Mouse (Mus musculus): Measurements from ENCODE around the gene Olfr221. TPM values are rescaled to one million over a fixed set of nuclear protein-coding genes. Genes with fewer than 3 reads are reported as not detected.

Olfr221 gene
- polyA plus RNA-seq, 1 experiment from 2014 or later = not detected

- peak overlapping the region; percentile 76; the same call in 1 of the 2 replicates for H3K27ac ChIP-seq (replicated peaks; ENCODE audit: low read depth, low read length)
- 50% methylated on average over 3 of the region's 3 CpGs for WGBS
- no peak for ATAC-seq (replicated peaks; ENCODE audit: insufficient number of reproducible peaks, low FRiP score, low TSS enrichment, low read depth)
- H3K27me3 ChIP-seq (ENCODE audit: control insufficient read depth, insufficient read depth, low read length) = no peaks in the 10 kb centered on the region
- H3K4me3 ChIP-seq (ENCODE audit: low read depth, low read length) = peak overlapping the region; percentile 23; the same call in 1 of the 2 replicates
- H3K9ac ChIP-seq (replicated peaks; ENCODE audit: low read length) = no peak overlapping the region
- H3K9me3 ChIP-seq (replicated peaks; ENCODE audit: control insufficient read depth, low read length) = no peaks in the 10 kb centered on the region
- H3K4me1 ChIP-seq (ENCODE audit: control insufficient read depth, insufficient read depth, low read length) = 0 out of 2 replicates have a peak, but pooled peaks cover 3% of the 10 kb centered on the region
- DNase-seq (ENCODE audit: low spot score) = no peak
- H3K4me2 ChIP-seq (ENCODE audit: low read depth, low read length) = peak overlapping the region; percentile 49
- H3K36me3 ChIP-seq (replicated peaks; ENCODE audit: control insufficient read depth, insufficient read depth, low read depth, low read length) = no peaks in the 10 kb centered on the region
Observed at GRCm38 (mm10) chr14:52022244-52022708, 20.0 kb downstream of the Olfr221 start.

- Histone ChIP-seq H3K27ac (replicated peaks; ENCODE audit: low read depth, low read length) (no peak overlapping the region), H3K36me3 (replicated peaks; ENCODE audit: control insufficient read depth, insufficient read depth, low read depth, low read length) (no peaks in the 10 kb centered on the region; the same call in 1 of the 2 replicates), H3K27me3 (ENCODE audit: control insufficient read depth, insufficient read depth, low read length) (no peaks in the 10 kb centered on the region), H3K4me2 (ENCODE audit: low read depth, low read length) (no peak overlapping the region), H3K4me3 (ENCODE audit: low read depth, low read length) (no peak overlapping the region), H3K9me3 (replicated peaks; ENCODE audit: control insufficient read depth, low read length) (no peaks in the 10 kb centered on the region), H3K4me1 (ENCODE audit: control insufficient read depth, insufficient read depth, low read length) (0 out of 2 replicates have a peak, but pooled peaks cover 3% of the 10 kb centered on the region), H3K9ac (replicated peaks; ENCODE audit: low read length) (no peak overlapping the region)
- WGBS = 92% methylated on average over 8 of the region's 8 CpGs
- ATAC-seq (replicated peaks; ENCODE audit: insufficient number of reproducible peaks, low FRiP score, low TSS enrichment, low read depth) (no peak), DNase-seq (ENCODE audit: low spot score) (no peak)
Observed at GRCm38 (mm10) chr14:52021568-52022212, 20.6 kb downstream of the Olfr221 start.

- no peak for DNase-seq (ENCODE audit: low spot score)
- WGBS = 82% methylated on average over 4 of the region's 4 CpGs
- no peaks in the 10 kb centered on the region for H3K27me3 ChIP-seq (ENCODE audit: control insufficient read depth, insufficient read depth, low read length)
- H3K36me3 ChIP-seq (replicated peaks; ENCODE audit: control insufficient read depth, insufficient read depth, low read depth, low read length) = no peaks in the 10 kb centered on the region; the same call in 1 of the 2 replicates
- H3K4me3 ChIP-seq (ENCODE audit: low read depth, low read length) = no peak overlapping the region
- H3K9ac ChIP-seq (replicated peaks; ENCODE audit: low read length) = no peak overlapping the region
- H3K27ac ChIP-seq (replicated peaks; ENCODE audit: low read depth, low read length) = no peak overlapping the region
- H3K4me1 ChIP-seq (ENCODE audit: control insufficient read depth, insufficient read depth, low read length) = 0 out of 2 replicates have a peak, but pooled peaks cover 3% of the 10 kb centered on the region
- ATAC-seq (replicated peaks; ENCODE audit: insufficient number of reproducible peaks, low FRiP score, low TSS enrichment, low read depth) = no peak
- H3K4me2 ChIP-seq (ENCODE audit: low read depth, low read length) = peak overlapping the region; percentile 78; the same call in 1 of the 2 replicates
- no peaks in the 10 kb centered on the region for H3K9me3 ChIP-seq (replicated peaks; ENCODE audit: control insufficient read depth, low read length)
Observed at GRCm38 (mm10) chr14:52021138-52021529, 21.1 kb downstream of the Olfr221 start.

GRCm38 (mm10) chr14:52020486-52021137 is 21.6 kb downstream of the Olfr221 start, which contains the start of gene Zfp219:
Gene Zfp219, minus strand, starts transcription at chr14:52020733.
- no peaks in the 10 kb centered on the region; the same call in 1 of the 2 replicates for H3K36me3 ChIP-seq (replicated peaks; ENCODE audit: control insufficient read depth, insufficient read depth, low read depth, low read length)
- H3K27me3 ChIP-seq (ENCODE audit: control insufficient read depth, insufficient read depth, low read length) = no peaks in the 10 kb centered on the region
- H3K9ac ChIP-seq (replicated peaks; ENCODE audit: low read length) = peak within 1 kb of the TSS; percentile 90
- no peaks in the 10 kb centered on the region for H3K9me3 ChIP-seq (replicated peaks; ENCODE audit: control insufficient read depth, low read length)
- H3K4me3 ChIP-seq (ENCODE audit: low read depth, low read length) = peak within 1 kb of the TSS; percentile 53
- 0 out of 2 replicates have a peak, but pooled peaks cover 3% of the 10 kb centered on the region for H3K4me1 ChIP-seq (ENCODE audit: control insufficient read depth, insufficient read depth, low read length)
- 9% methylated on average over 15 of the region's 15 CpGs for WGBS
- peak within 1 kb of the TSS; percentile 78 for H3K4me2 ChIP-seq (ENCODE audit: low read depth, low read length)
- ATAC-seq (replicated peaks; ENCODE audit: insufficient number of reproducible peaks, low FRiP score, low TSS enrichment, low read depth) = peak; percentile 39
- DNase-seq (ENCODE audit: low spot score) = peak; percentile 86
- peak within 1 kb of the TSS; percentile 96 for H3K27ac ChIP-seq (replicated peaks; ENCODE audit: low read depth, low read length)

GRCm38 (mm10) chr14:52019590-52020340 is 22.5 kb downstream of the Olfr221 start:
- Histone ChIP-seq H3K27ac (replicated peaks; ENCODE audit: low read depth, low read length) (peak overlapping the region; percentile 96), H3K9ac (replicated peaks; ENCODE audit: low read length) (peak overlapping the region; percentile 90), H3K36me3 (replicated peaks; ENCODE audit: control insufficient read depth, insufficient read depth, low read depth, low read length) (no peaks in the 10 kb centered on the region; the same call in 1 of the 2 replicates), H3K27me3 (ENCODE audit: control insufficient read depth, insufficient read depth, low read length) (no peaks in the 10 kb centered on the region), H3K4me1 (ENCODE audit: control insufficient read depth, insufficient read depth, low read length) (peaks cover 6% of the 10 kb centered on the region; the same call in 1 of the 2 replicates), H3K4me2 (ENCODE audit: low read depth, low read length) (peak overlapping the region; percentile 78), H3K4me3 (ENCODE audit: low read depth, low read length) (peak overlapping the region; percentile 53), H3K9me3 (replicated peaks; ENCODE audit: control insufficient read depth, low read length) (no peaks in the 10 kb centered on the region)
- ATAC-seq (replicated peaks; ENCODE audit: insufficient number of reproducible peaks, low FRiP score, low TSS enrichment, low read depth) (peak; percentile 85), DNase-seq (ENCODE audit: low spot score) (peak; percentile 98)
- under 1% methylated on average over 74 of the region's 74 CpGs for WGBS

GRCm38 (mm10) chr14:52019051-52019589 is 23.1 kb downstream of the Olfr221 start:
- peaks cover 6% of the 10 kb centered on the region; the same call in 1 of the 2 replicates for H3K4me1 ChIP-seq (ENCODE audit: control insufficient read depth, insufficient read depth, low read length)

GRCm38 (mm10) chr14:52018248-52019050 is 23.8 kb downstream of the Olfr221 start:
- Histone ChIP-seq H3K4me2 (ENCODE audit: low read depth, low read length) (peak overlapping the region; percentile 78; the same call in 1 of the 2 replicates), H3K4me3 (ENCODE audit: low read depth, low read length) (no peak overlapping the region), H3K36me3 (replicated peaks; ENCODE audit: control insufficient read depth, insufficient read depth, low read depth, low read length) (no peaks in the 10 kb centered on the region; the same call in 1 of the 2 replicates), H3K27me3 (ENCODE audit: control insufficient read depth, insufficient read depth, low read length) (no peaks in the 10 kb centered on the region), H3K9me3 (replicated peaks; ENCODE audit: control insufficient read depth, low read length) (no peaks in the 10 kb centered on the region), H3K27ac (replicated peaks; ENCODE audit: low read depth, low read length) (peak overlapping the region; percentile 96; the same call in 1 of the 2 replicates), H3K4me1 (ENCODE audit: control insufficient read depth, insufficient read depth, low read length) (peaks cover 6% of the 10 kb centered on the region; the same call in 1 of the 2 replicates), H3K9ac (replicated peaks; ENCODE audit: low read length) (no peak overlapping the region; the same call in 1 of the 2 replicates)
- WGBS = 87% methylated on average over 15 of the region's 15 CpGs
- DNase-seq (ENCODE audit: low spot score) (no peak), ATAC-seq (replicated peaks; ENCODE audit: insufficient number of reproducible peaks, low FRiP score, low TSS enrichment, low read depth) (no peak)

More at GRCm38 (mm10) chr14:52019051-52019589, 23.1 kb downstream of the Olfr221 start:
- DNase-seq (ENCODE audit: low spot score) (no peak), ATAC-seq (replicated peaks; ENCODE audit: insufficient number of reproducible peaks, low FRiP score, low TSS enrichment, low read depth) (no peak)
- Histone ChIP-seq H3K4me2 (ENCODE audit: low read depth, low read length) (peak overlapping the region; percentile 78), H3K27ac (replicated peaks; ENCODE audit: low read depth, low read length) (peak overlapping the region; percentile 96), H3K9ac (replicated peaks; ENCODE audit: low read length) (peak overlapping the region; percentile 90), H3K9me3 (replicated peaks; ENCODE audit: control insufficient read depth, low read length) (no peaks in the 10 kb centered on the region), H3K36me3 (replicated peaks; ENCODE audit: control insufficient read depth, insufficient read depth, low read depth, low read length) (no peaks in the 10 kb centered on the region; the same call in 1 of the 2 replicates), H3K4me3 (ENCODE audit: low read depth, low read length) (peak overlapping the region; percentile 53), H3K27me3 (ENCODE audit: control insufficient read depth, insufficient read depth, low read length) (no peaks in the 10 kb centered on the region)
- 38% methylated on average over 12 of the region's 12 CpGs for WGBS

Data from embryonic facial prominence, embryonic 11.5 days (tissue).